Mouse (Mus musculus) brain, adult 2 months (tissue): ENCODE data around the gene Bcl6b.
A peak's percentile ranks its signal among the peaks of the same experiment; 100 is the strongest.

Experiments
- DNase-seq: peaks from one replicate; pipeline ENCODE4 v3.0.0; 2011; ENCODE audit warnings: low read depth, low spot score

The Bcl6b gene

GRCm38 (mm10) chr11:70229260-70230010 is at the start of gene Bcl6b:
Gene Bcl6b, minus strand, starts transcription at chr11:70229798.
- no peak for DNase-seq

GRCm38 (mm10) chr11:70278961-70279360 is 49.4 kb upstream of the Bcl6b start:
- DNase-seq, result peak; percentile 33

GRCm38 (mm10) chr11:70271641-70272040 is 42.0 kb upstream of the Bcl6b start:
- DNase-seq, result peak; percentile 27

GRCm38 (mm10) chr11:70266405-70266804 is 36.8 kb upstream of the Bcl6b start:
- DNase-seq, result peak; percentile 18

GRCm38 (mm10) chr11:70265819-70266218 is 36.2 kb upstream of the Bcl6b start:
- DNase-seq, result no peak

- DNase-seq, result no peak
Measured at GRCm38 (mm10) chr11:70265252-70265651, 35.7 kb upstream of the Bcl6b start.

GRCm38 (mm10) chr11:70259035-70259434 is 29.4 kb upstream of the Bcl6b start:
- peak; percentile 17 for DNase-seq

GRCm38 (mm10) chr11:70254931-70255531 is 25.4 kb upstream of the Bcl6b start, which contains the start of gene Alox12:
Gene Alox12, minus strand, starts transcription at chr11:70255353.
- no peak for DNase-seq

GRCm38 (mm10) chr11:70254337-70254736 is 24.7 kb upstream of the Bcl6b start:
- no peak for DNase-seq

GRCm38 (mm10) chr11:70251853-70252252 is 22.3 kb upstream of the Bcl6b start:
- no peak for DNase-seq

- DNase-seq, result no peak
Measured at GRCm38 (mm10) chr11:70250150-70250549, 20.6 kb upstream of the Bcl6b start.

GRCm38 (mm10) chr11:70247136-70247845 is 17.7 kb upstream of the Bcl6b start:
- DNase-seq, result peak; percentile 80

- no peak for DNase-seq
Measured at GRCm38 (mm10) chr11:70242591-70242990, 13.0 kb upstream of the Bcl6b start.

- DNase-seq, result peak; percentile 96
Measured at GRCm38 (mm10) chr11:70239541-70240279, 10.1 kb upstream of the Bcl6b start, which contains the start of the genes Gm21988 and Rnasek. Gene Gm21988, minus strand, starts transcription at chr11:70239830. Gene Rnasek, minus strand, starts transcription at chr11:70239842.

GRCm38 (mm10) chr11:70238591-70239440 is 9.2 kb upstream of the Bcl6b start:
- peak; percentile 56 for DNase-seq

- DNase-seq, result peak; percentile 99
Measured at GRCm38 (mm10) chr11:70237457-70238167, 8.0 kb upstream of the Bcl6b start, which contains the start of gene 0610010K14Rik. Gene 0610010K14Rik, minus strand, starts transcription at chr11:70237914.

- no peak for DNase-seq
Measured at GRCm38 (mm10) chr11:70236717-70237116, 7.1 kb upstream of the Bcl6b start.

- DNase-seq, result no peak
Measured at GRCm38 (mm10) chr11:70235254-70235900, 5.8 kb upstream of the Bcl6b start.

GRCm38 (mm10) chr11:70234497-70234896 is 4.9 kb upstream of the Bcl6b start:
- no peak for DNase-seq
